Mouse (Mus musculus): ENCODE measurements around the gene Anxa1.

GRCm38 (mm10) chr19:20388276-20388675 is 2.5 kb downstream of the Anxa1 start:
- TF ChIP-seq CTCF (IDR thresholded peaks at IDR 0.05; ENCODE audit: low read depth) (no peak), EP300 (IDR thresholded peaks at IDR 0.05; ENCODE audit: low read depth) (no peak)
